Mouse (Mus musculus) testis, adult 2 months (tissue): ENCODE measurements around the gene Mgst3. TPM values are rescaled to one million over a fixed set of nuclear protein-coding genes. Genes with fewer than 3 reads are reported as not detected.

Experiments
- H3K27ac ChIP-seq: fragments of 200-500 bp; 2 replicates; pipeline ENCODE4 v1.5.1; 2012; ENCODE audit warnings: low read depth, low read length; ENCODE audit not compliant: control insufficient read depth, insufficient read depth
- H3K27me3 ChIP-seq: fragments of 200-500 bp; 2 replicates; pipeline ENCODE4 v1.6.1; 2012; ENCODE audit warnings: mild to moderate bottlenecking, low read length, moderate library complexity; ENCODE audit not compliant: control insufficient read depth, insufficient read depth
- H3K36me3 ChIP-seq: fragments of 200-500 bp; 2 replicates; pipeline ENCODE4 v1.6.1; 2012; ENCODE audit warnings: mild to moderate bottlenecking, low read length; ENCODE audit not compliant: control insufficient read depth, insufficient read depth
- H3K4me1 ChIP-seq: fragments of 200-500 bp; 2 replicates; pipeline ENCODE4 v1.6.1; 2012; ENCODE audit warnings: low read length; ENCODE audit not compliant: control insufficient read depth, insufficient read depth
- H3K4me3 ChIP-seq: fragments of 200-500 bp; 2 replicates; pipeline ENCODE4 v1.5.1; 2012; ENCODE audit warnings: low read depth, mild to moderate bottlenecking, low read length, moderate library complexity, mixed read lengths; ENCODE audit not compliant: control insufficient read depth
- CTCF ChIP-seq: fragments of 200-500 bp; IDR thresholded peaks from 2 replicates; pipeline ENCODE4 v1.5.1; 2012; ENCODE audit warnings: low read depth, mild to moderate bottlenecking, inconsistent platforms, low read length, moderate library complexity; ENCODE audit not compliant: control insufficient read depth, insufficient read depth, insufficient replicate concordance
- POLR2A ChIP-seq: fragments of 200-500 bp; IDR thresholded peaks from 2 replicates; pipeline ENCODE4 v1.6.1; 2012; ENCODE audit warnings: low read depth, mild to moderate bottlenecking, inconsistent platforms, low read length, moderate library complexity; ENCODE audit not compliant: control insufficient read depth
- polyA plus RNA-seq: library from polyadenylated mRNA; depleted of rRNA; stranded (reverse); fragments of >200 nt; gene quantifications from 2 replicates; pipeline ENCODE4 v1.2.3, GENCODE M21; 2012

The Mgst3 gene
- polyA plus RNA-seq, 1 experiment = 18.9 TPM

GRCm38 (mm10) chr1:167393281-167393680 lies 360 bp downstream of the Mgst3 start:
- H3K4me3 ChIP-seq = peak overlapping the region; percentile 98
- no peak for TF ChIP-seq CTCF
- TF ChIP-seq POLR2A = no peak
- H3K27me3 ChIP-seq = no peaks in the 10 kb centered on the region
- H3K4me1 ChIP-seq = peaks cover 9% of the 10 kb centered on the region
- no peaks in the 10 kb centered on the region for H3K36me3 ChIP-seq
- no peak overlapping the region for H3K27ac ChIP-seq

GRCm38 (mm10) chr1:167392687-167393086 lies 954 bp downstream of the Mgst3 start:
- H3K27me3 ChIP-seq = no peaks in the 10 kb centered on the region
- H3K4me1 ChIP-seq = peaks cover 9% of the 10 kb centered on the region
- no peak overlapping the region for H3K27ac ChIP-seq
- no peak for TF ChIP-seq CTCF
- TF ChIP-seq POLR2A = no peak
- H3K36me3 ChIP-seq = no peaks in the 10 kb centered on the region
- no peak overlapping the region; the same call in 1 of the 2 replicates for H3K4me3 ChIP-seq

DNA sequence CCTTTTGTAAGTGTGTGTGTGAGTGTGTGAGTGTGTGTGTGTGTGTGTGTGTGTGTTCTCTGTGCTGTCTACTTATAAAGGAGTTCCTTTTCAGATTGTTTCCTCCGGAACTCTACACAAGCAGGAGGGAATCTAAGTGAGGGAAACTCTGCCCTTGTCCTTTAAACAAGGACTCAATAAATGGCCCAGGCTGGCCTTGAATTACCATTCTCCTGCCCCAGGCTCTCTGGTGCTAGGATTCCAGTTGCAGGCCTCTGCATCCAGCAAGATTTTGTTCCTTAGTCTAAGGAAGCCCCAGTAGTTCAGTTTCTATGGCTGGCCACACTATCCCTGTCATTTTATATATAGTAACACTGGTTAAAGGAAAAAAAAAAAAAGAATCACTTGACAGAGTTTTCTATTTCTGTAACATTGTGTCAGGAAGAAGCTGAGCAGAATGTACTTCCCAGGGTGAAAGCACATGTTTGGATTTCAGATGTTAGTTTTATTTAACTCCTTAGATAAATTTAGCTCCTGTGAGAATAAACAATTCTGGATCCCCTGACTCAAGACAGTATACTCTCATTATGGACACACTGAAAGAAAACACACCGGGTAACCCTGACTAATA lies 1.5 kb downstream of the Mgst3 start:
- no peak overlapping the region for H3K4me3 ChIP-seq
- TF ChIP-seq CTCF (no peak), POLR2A (no peak)
- H3K4me1 ChIP-seq = peaks cover 9% of the 10 kb centered on the region
- no peaks in the 10 kb centered on the region for H3K27me3 ChIP-seq
- no peak overlapping the region for H3K27ac ChIP-seq
- no peaks in the 10 kb centered on the region for H3K36me3 ChIP-seq

GRCm38 (mm10) chr1:167391241-167391640 lies 2.4 kb downstream of the Mgst3 start:
- TF ChIP-seq POLR2A = no peak
- H3K4me1 ChIP-seq = peaks cover 9% of the 10 kb centered on the region
- H3K27me3 ChIP-seq = no peaks in the 10 kb centered on the region
- H3K36me3 ChIP-seq = no peaks in the 10 kb centered on the region
- no peak overlapping the region for H3K27ac ChIP-seq
- no peak overlapping the region for H3K4me3 ChIP-seq

DNA sequence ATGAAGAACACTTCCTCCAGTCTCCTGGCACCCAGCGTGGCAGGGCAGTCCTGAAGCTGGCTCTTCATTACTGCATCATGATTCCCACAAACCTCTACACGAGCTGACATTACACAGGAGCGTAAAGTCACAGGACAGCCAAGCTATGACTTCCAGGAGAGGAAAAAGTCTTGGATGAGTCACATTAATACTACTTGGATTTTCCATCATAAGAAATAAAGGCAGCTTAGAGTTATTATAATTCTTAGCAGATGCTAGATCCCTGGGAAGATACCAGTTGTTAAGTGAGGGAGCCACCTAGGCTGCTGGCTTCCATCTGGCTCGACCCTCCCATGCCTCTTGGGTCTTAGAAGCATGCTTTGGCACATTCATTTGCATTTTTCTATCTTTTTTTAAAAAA lies 3.3 kb downstream of the Mgst3 start:
- no peak for TF ChIP-seq POLR2A
- no peak for TF ChIP-seq CTCF
- Histone ChIP-seq H3K27me3 (no peaks in the 10 kb centered on the region), H3K4me3 (no peak overlapping the region), H3K4me1 (peaks cover 9% of the 10 kb centered on the region), H3K36me3 (no peaks in the 10 kb centered on the region), H3K27ac (no peak overlapping the region)

DNA sequence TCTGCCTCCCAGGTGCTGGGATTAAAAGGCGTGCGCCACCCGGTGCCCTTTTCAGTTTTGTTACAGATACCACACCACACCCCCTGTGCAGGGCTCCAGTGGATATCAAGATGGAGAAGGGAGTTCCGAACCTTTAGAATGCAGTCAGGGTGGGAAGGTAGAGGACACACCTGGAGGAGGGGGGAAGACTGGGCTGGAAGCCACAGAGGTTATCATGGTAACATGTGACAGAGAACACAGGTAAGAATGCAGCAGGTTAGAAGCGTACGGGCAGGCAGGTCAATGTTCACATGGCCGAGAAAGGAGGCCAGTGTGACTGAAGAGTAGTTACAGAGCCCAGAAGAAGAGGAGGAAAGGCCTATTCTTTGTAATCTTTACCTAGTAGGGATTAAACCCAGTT lies 4.1 kb downstream of the Mgst3 start:
- H3K4me1 ChIP-seq = peaks cover 8% of the 10 kb centered on the region
- H3K36me3 ChIP-seq = no peaks in the 10 kb centered on the region
- no peak overlapping the region for H3K4me3 ChIP-seq
- no peak overlapping the region for H3K27ac ChIP-seq
- H3K27me3 ChIP-seq = no peaks in the 10 kb centered on the region
- TF ChIP-seq POLR2A = no peak
- no peak for TF ChIP-seq CTCF

DNA sequence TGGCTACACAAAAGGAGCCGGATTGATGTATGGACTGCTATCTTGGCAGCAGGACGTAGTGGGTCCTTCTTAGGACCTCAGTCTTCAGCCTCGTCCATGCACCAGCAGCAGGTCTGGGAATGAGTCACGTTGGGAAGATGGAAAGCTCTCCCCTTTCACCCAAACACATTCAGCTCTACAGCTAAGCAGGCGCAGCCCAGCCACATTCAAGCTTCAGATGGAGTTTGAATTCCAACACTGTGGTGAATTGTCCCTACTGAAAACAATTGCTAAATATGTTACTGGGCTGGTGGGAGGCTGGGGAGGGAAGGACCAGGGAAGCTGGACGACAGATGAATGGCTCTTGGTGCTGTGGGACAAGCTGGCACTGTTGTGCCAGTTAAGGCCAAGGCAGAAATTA lies 5.1 kb downstream of the Mgst3 start:
- Histone ChIP-seq H3K36me3 (no peaks in the 10 kb centered on the region), H3K27ac (no peak overlapping the region), H3K4me3 (no peak overlapping the region), H3K27me3 (no peaks in the 10 kb centered on the region), H3K4me1 (peaks cover 7% of the 10 kb centered on the region)
- TF ChIP-seq POLR2A (no peak), CTCF (no peak)

DNA sequence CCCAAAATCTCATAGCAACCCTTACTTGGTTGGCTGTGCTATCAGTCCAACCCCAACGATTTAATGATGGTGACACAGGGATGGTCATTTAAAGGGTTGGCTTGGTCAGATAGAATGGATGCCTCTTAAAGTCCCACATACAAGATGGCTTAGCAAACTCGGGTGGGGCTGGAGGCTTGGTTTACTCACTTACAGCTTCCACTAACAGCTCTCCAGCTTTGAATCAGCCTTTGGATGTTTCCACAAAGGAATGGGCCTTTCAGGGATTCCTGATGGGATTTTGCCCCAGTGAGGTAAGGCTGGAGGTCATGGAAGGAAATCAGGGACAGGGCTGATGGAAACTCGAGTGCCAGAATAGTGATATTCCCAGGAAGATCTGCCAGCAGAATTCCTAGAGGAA lies 5.8 kb downstream of the Mgst3 start:
- no peaks in the 10 kb centered on the region for H3K36me3 ChIP-seq
- no peaks in the 10 kb centered on the region for H3K27me3 ChIP-seq
- no peak overlapping the region for H3K27ac ChIP-seq
- no peak for TF ChIP-seq CTCF
- TF ChIP-seq POLR2A = no peak
- no peak overlapping the region for H3K4me3 ChIP-seq
- peaks cover 2% of the 10 kb centered on the region; the same call in 1 of the 2 replicates for H3K4me1 ChIP-seq
